Mouse (Mus musculus) layer of hippocampus, adult 8-10 months (tissue): ENCODE data around the gene Pask. TPM values are rescaled to one million over a fixed set of nuclear protein-coding genes. Genes with fewer than 3 reads are reported as not detected.
A peak's percentile ranks its signal among the peaks of the same experiment; 100 is the strongest.
"Not testable (repeated sequence)": the region's sequence is repeated elsewhere in the genome, so short reads cannot be mapped to it uniquely, and the experiment has no call there.

Source experiments
- DNase-seq, 2 experiments: peaks; one replicate each; pipeline ENCODE4 v3.0.0; 2022; ENCODE audit warnings: low spot score in 2 of 2
- total RNA-seq, 4 experiments: library from RNA; stranded (reverse); gene quantifications; 2 replicates each; pipeline ENCODE4 v1.2.4; 2022

Gene Pask
- 1 to 10 TPM; 3.7 to 9.8 (median 4.4) TPM for total RNA-seq

- DNase-seq = peak; percentile 95
Measured at GRCm38 (mm10) chr1:93342648-93343503, at the start of gene Pask, which contains the start of gene Ppp1r7. Gene Pask (minus strand): TSS chr1:93343482. Gene Ppp1r7 (plus strand): TSS chr1:93342854.

- no peak for DNase-seq
Measured at GRCm38 (mm10) chr1:93388906-93389305, 45.6 kb upstream of the Pask start.

- no peak for DNase-seq
Measured at GRCm38 (mm10) chr1:93387198-93387597, 43.9 kb upstream of the Pask start.

GRCm38 (mm10) chr1:93379117-93379516 is 35.8 kb upstream of the Pask start:
- DNase-seq = no peak

GRCm38 (mm10) chr1:93377307-93377706 is 34.0 kb upstream of the Pask start:
- no peak for DNase-seq

GRCm38 (mm10) chr1:93373665-93374064 is 30.4 kb upstream of the Pask start, which contains the start of gene Ano7:
Gene Ano7 (plus strand): TSS chr1:93373930.
- no peak for DNase-seq

GRCm38 (mm10) chr1:93365641-93366040 is 22.4 kb upstream of the Pask start:
- DNase-seq = no peak

- DNase-seq = no peak
Measured at GRCm38 (mm10) chr1:93362661-93363060, 19.4 kb upstream of the Pask start.

- DNase-seq = peak; percentile 44 to 48
Measured at GRCm38 (mm10) chr1:93352724-93353123, 9.4 kb upstream of the Pask start.

GRCm38 (mm10) chr1:93349701-93350100 is 6.4 kb upstream of the Pask start:
- DNase-seq = no peak

- DNase-seq = no peak
Measured at GRCm38 (mm10) chr1:93347176-93347575, 3.9 kb upstream of the Pask start.

- DNase-seq = peak; percentile 95 to 96
Measured at GRCm38 (mm10) chr1:93343504-93344047, 294 bp upstream of the Pask start.

GRCm38 (mm10) chr1:93334621-93335020 is 8.7 kb downstream of the Pask start:
- DNase-seq = no peak

- no peak for DNase-seq
Measured at GRCm38 (mm10) chr1:93326446-93326845, 16.8 kb downstream of the Pask start.

- no peak for DNase-seq
Measured at GRCm38 (mm10) chr1:93323973-93324372, 19.3 kb downstream of the Pask start.

- peak; percentile 63 to 80 for DNase-seq
Measured at GRCm38 (mm10) chr1:93305581-93306337, 37.5 kb downstream of the Pask start, which contains the start of gene Mterf4. Gene Mterf4 (minus strand): TSS chr1:93305915.

GRCm38 (mm10) chr1:93300578-93300977 is 42.7 kb downstream of the Pask start:
- DNase-seq = no peak

- no peak for DNase-seq
Measured at GRCm38 (mm10) chr1:93299791-93300190, 43.5 kb downstream of the Pask start.

GRCm38 (mm10) chr1:93294491-93294890 is 48.8 kb downstream of the Pask start:
- DNase-seq = not testable (repeated sequence)

- DNase-seq = no peak
Measured at GRCm38 (mm10) chr1:93292006-93292405, 51.3 kb downstream of the Pask start.

- no peak for DNase-seq
Measured at GRCm38 (mm10) chr1:93291591-93291990, 51.7 kb downstream of the Pask start.

- no peak for DNase-seq
Measured at GRCm38 (mm10) chr1:93290956-93291355, 52.3 kb downstream of the Pask start.
